Mouse (Mus musculus): Measurements from ENCODE around the gene Gpd2.

Gpd2 gene

GRCm38 (mm10) chr2:57237475-57237919 is at the start of gene Gpd2:
Gene Gpd2, plus strand, starts transcription at chr2:57237635.
- DNase-seq (ENCODE audit: low spot score), result no peak

GRCm38 (mm10) chr2:57188237-57188636 is 49.2 kb upstream of the Gpd2 start:
- DNase-seq (ENCODE audit: low spot score), result no peak

DNA sequence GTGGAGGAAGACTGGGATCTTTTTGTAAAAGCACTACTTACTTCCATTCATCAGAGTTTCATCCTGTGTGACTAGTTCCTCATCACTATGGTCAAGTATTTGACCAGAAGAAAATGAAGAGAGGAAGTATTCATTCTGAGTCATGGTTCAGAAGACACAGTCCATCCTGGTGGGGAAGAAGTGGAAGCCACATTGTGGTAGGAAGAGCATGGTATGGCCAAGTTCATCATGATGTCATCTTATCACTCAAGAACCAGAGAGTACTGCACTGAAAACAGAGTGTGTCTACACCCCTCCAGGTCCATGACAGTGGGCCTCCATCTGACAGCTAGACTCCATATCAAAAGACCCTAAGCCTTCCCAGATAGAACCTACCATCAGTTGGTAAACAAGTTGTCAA is 46.6 kb upstream of the Gpd2 start:
- DNase-seq (ENCODE audit: low spot score), result no peak

GRCm38 (mm10) chr2:57199046-57199445 is 38.4 kb upstream of the Gpd2 start:
- no peak for DNase-seq (ENCODE audit: low spot score)

DNA sequence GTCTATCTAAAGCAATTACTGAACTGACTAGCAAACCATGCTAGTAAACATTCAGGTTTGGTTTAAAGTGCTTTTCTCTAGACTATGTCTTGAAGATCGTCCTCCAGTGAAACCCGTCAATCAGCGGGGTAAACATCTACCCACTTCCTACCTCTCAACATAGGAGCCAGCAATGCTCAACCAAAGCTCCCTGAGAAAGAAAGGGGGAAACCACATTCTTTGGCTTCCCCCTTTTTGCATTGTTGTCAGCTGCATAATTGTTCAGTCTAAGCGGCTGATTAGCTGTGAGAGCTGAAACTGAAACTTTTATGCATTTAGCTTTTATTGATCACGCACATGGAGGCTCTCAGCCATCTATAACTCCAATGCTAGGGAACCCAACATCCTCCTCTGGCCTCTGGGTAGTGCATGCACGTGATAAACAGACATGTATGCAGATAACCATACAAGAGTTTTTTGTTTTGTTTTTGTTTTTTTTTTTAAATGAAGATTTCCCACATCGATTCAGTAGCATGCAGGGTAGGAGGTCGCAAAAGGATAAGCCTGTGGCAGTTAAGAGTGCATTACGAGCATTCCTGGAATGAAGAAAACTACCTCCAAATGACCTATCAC is 28.9 kb upstream of the Gpd2 start:
- DNase-seq (ENCODE audit: low spot score), result no peak

GRCm38 (mm10) chr2:57211049-57212001 is 26.1 kb upstream of the Gpd2 start:
- DNase-seq (ENCODE audit: low spot score), result no peak

GRCm38 (mm10) chr2:57213364-57213763 is 24.1 kb upstream of the Gpd2 start:
- no peak for DNase-seq (ENCODE audit: low spot score)

DNA sequence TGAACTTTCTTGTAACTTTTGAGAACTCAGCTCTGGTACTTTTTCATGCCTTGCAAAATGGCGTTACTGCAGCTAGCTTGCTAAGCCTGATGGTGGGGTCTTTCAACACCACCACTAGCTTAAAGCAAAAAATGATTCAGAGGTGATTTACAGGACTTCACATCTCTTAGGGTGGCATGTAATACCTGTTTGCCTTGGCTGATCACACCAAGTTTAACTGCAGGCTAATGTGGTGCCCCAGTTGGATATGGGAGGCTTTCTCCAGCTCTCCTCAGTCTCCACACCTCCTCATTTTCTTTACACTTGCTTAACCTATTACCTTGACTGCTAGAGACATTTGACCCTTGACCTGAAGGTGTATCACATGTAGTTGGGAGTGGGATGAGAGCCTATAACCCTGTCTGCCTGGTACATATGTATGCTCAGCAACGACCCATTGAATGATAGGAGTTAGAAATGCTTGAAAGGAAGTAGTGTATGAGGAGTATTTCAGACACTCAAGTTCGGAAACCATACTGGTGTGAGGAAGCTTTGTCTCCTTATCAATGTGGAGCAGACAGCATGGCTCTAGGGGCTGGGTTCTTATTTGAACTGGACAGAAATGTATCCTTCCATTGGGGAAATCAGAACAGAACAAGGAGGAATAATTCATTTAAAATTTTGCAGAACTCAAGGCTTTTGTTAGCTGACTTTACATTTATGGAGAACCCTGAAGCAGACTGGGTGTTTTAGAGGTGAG is 14.0 kb upstream of the Gpd2 start:
- no peak for DNase-seq (ENCODE audit: low spot score)

DNA sequence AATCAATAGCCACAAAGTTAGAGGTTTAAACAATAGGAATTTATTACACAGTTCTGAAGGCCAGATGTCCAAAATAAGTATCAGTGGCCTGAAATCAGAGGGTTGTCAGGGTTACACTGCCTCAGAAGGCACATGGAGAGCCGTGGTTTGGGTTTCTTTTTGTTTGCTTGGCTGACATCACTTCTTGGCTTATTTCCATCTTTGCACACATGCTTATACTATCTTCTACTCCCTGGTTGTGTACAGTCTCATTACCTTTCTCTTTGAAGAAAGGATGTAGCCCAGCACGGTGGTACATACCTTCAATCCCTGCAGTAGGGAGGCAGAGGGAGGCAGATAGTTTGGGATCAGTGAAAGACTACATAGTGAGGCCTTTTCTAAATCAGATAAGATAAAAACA is 12.2 kb upstream of the Gpd2 start:
- no peak for DNase-seq (ENCODE audit: low spot score)

DNA sequence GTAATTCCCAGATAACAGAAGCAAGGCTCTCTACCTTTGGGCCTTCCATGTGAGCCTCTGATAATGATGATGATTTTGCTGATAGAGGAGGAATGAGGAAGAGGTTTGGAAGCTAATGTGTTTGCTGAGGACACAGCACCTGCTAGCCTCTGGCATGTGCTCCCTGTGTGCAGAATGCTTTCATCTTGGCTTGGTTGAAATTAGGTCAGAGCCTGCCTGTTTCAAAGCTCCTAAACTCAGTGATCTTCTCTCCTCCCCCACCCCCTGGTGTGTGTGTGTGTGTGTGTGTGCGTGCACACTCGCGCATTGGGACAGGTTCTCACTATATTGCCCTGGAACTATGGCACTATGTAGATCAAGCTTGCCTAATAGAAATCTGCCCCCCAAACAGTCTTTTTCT is 10.0 kb upstream of the Gpd2 start:
- no peak for DNase-seq (ENCODE audit: low spot score)

DNA sequence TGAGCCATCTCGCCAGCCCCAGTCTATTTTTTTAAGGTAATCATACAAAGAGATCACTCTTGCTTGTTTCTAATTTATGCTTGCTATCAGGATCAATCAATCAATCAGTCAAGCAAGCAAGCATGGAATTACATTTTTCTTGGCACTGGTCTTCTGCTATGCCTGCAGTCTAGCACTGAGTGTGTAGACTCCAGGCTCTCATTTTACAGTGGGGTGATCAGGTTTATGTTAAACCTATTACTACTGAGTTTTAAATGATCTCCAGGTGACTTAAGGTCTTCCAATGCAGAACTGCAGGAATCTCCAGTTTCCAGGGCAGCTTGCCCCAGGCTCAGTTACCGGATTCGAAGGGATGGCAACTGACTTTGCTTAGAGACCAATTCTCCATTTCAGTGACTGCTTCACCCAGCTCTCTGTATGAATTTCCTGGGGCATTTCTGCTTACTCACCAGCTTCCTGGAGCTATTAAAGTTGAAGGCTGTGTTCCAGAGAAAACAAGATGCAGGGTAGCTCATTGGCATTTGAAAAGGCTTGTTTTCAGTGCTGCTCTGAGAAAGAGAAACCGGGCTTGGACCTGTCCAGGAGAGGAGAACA is 7.7 kb upstream of the Gpd2 start:
- no peak for DNase-seq (ENCODE audit: low spot score)

DNA sequence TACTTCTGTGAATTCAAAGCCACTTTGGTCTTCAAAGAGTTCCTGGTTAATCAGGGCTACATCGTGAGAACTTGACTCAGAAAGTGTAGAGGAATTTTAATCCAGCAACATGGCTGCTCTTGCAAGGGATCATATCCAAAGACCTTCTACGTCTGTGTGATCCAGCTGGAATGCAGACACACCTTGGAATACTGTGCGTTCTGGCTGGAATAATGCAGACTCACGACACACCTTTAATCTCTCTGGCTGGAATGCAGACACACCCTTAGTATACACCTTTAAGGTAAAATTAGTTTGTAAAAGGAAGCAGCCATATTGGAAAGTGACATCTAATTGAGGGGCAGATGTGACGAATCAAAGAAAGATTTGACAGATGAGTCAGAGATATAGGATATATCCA is 6.0 kb upstream of the Gpd2 start:
- DNase-seq (ENCODE audit: low spot score), result no peak

DNA sequence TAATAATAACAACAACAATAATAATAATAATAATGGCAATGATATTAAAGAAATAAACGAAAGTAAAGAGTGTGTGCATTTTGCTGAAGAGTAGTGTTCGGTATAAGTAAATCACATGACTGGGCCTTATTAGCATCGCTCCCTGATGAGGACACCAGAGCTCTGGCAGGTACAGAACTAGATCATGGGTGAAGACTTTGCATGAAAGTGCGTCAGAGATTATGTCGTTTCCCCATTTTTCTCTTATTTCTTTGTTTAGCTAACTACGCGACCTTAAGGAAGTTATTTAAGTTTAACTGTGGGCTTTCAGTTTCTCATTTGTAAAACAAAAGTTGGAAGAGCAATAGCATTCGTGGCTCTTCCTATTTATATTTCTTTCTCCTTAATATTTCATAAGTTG is 5.1 kb upstream of the Gpd2 start:
- no peak for DNase-seq (ENCODE audit: low spot score)

- DNase-seq (ENCODE audit: low spot score), result no peak
Measured at GRCm38 (mm10) chr2:57236246-57236645, 1.2 kb upstream of the Gpd2 start.

DNA sequence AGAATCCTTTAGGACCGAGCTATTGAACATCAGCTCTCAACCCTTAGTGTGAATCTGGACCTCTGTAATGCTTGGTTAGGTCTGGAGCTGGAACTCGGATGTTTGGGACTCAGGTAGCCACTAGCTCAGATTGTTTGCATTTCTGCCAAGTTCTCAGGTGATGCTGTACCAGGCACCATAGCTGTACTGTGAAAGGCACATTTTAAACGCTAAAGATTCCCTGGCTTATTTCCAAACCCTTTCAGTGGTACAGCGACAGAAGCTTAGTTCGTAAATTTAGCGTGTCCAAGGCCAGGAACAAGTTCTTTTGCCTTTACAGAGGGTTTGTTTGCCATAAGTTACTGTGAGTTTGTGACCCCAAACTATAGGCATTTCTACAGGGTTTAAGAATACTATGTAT is 409 bp upstream of the Gpd2 start:
- DNase-seq (ENCODE audit: low spot score), result no peak

GRCm38 (mm10) chr2:57237920-57238613 is 632 bp downstream of the Gpd2 start:
- DNase-seq (ENCODE audit: low spot score), result peak; percentile 93

- DNase-seq (ENCODE audit: low spot score), result peak; percentile 61
Measured at GRCm38 (mm10) chr2:57238614-57239165, 1.3 kb downstream of the Gpd2 start.

GRCm38 (mm10) chr2:57239356-57239755 is 1.9 kb downstream of the Gpd2 start:
- no peak for DNase-seq (ENCODE audit: low spot score)

- no peak for DNase-seq (ENCODE audit: low spot score)
Measured at GRCm38 (mm10) chr2:57243987-57244386, 6.6 kb downstream of the Gpd2 start.

DNA sequence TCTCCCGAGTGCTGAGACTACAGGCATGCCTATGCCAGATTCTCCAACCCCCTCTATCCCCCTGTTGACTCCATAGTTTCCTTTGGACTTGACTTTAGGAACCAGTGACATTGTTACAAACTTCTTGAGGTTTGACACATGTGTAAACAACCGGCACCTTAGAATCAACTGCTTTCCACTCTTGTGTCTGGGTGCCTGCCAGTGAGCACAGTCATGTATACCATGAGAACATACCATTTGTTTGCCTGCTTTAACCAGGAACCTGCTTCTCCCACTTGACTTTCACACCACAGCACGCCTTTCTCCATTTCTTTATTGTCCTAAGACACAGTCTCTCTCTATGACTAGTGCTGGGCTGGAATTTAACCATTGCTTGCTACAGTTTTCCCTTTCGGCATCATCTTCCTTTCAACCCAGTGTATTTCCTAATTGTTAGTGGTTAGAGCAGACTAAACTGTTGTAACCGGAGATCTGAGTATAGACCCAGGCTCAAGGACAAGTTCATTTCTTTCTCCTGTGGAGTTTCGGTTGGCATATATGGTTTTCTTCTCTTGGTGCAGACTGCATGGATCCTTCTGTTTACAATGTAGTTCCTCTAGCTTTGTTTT is 8.4 kb downstream of the Gpd2 start:
- peak; percentile 23 for DNase-seq (ENCODE audit: low spot score)

DNA sequence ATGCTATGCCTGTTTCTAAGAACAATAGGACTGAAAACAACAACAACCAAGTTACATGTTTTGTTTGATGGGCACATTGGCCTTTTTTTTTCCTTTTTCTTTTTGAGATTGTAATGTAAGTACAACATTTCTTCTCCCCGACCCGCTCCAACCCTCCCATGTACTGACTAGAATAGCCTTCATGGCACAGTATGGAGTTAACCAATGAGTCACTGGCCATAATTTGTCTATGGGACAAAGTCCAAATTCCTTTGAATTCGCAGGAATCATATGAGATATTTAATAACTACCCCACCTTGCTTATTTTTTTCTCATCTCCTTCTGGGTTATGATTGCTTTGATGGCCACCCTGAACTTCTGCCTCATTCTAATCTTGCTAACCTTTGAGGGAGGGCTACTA is 12.7 kb downstream of the Gpd2 start:
- no peak for DNase-seq (ENCODE audit: low spot score)
